Mouse (Mus musculus) hindbrain, embryonic 12.5 days (tissue): ENCODE data around the gene Rpia. TPM values are rescaled to one million over a fixed set of nuclear protein-coding genes. Genes with fewer than 3 reads are reported as not detected.

Source experiments
- ATAC-seq: fragments of 200-750 bp; cut with Nextera tagmentation; 2 replicates; pipeline ENCODE4 v1.8.0; 2017; ENCODE audit warnings: moderate TSS enrichment; ENCODE audit not compliant: low FRiP score
- H3K27ac ChIP-seq: fragments of 300-500 bp; sonication (generic); 2 replicates; pipeline ENCODE4 v1.5.1; 2016; ENCODE audit warnings: mild to moderate bottlenecking
- H3K27me3 ChIP-seq: fragments of 300-500 bp; sonication (generic); 2 replicates; pipeline ENCODE4 v1.6.1; 2016; ENCODE audit warnings: mild to moderate bottlenecking
- H3K36me3 ChIP-seq: fragments of 300-500 bp; sonication (generic); 2 replicates; pipeline ENCODE4 v1.6.1; 2016; ENCODE audit warnings: mild to moderate bottlenecking
- H3K4me1 ChIP-seq: fragments of 300-500 bp; sonication (generic); 2 replicates; pipeline ENCODE4 v1.6.1; 2016
- H3K4me2 ChIP-seq: fragments of 300-500 bp; sonication (generic); replicated peaks from 2 replicates; pipeline ENCODE4 v1.6.1; 2016; ENCODE audit warnings: mild to moderate bottlenecking
- H3K4me3 ChIP-seq: fragments of 300-500 bp; sonication (generic); 2 replicates; pipeline ENCODE4 v1.5.1; 2016; ENCODE audit warnings: mild to moderate bottlenecking
- H3K9ac ChIP-seq: fragments of 300-500 bp; sonication (generic); 2 replicates; pipeline ENCODE4 v1.6.1; 2016; ENCODE audit warnings: mild to moderate bottlenecking, moderate library complexity
- H3K9me3 ChIP-seq: fragments of 300-500 bp; sonication (generic); replicated peaks from 2 replicates; pipeline ENCODE4 v1.6.1; 2016; ENCODE audit warnings: mild to moderate bottlenecking
- whole genome bisulfite sequencing: fragments of 180-500 bp; shearing (Covaris S2); methylation state at CpG from one replicate; pipeline ENCODE4 v1.1.7; 2016; 5-methylcytosine and 5-hydroxymethylcytosine counted together
- polyA plus RNA-seq: library from polyadenylated mRNA; unstranded; fragments of >200 nt; fragmentation: Nextera tagmentation; extraction: Ambion mirVana; gene quantifications from 2 replicates; pipeline ENCODE4 v1.2.1, GENCODE M21; 2016

Rpia gene
- polyA plus RNA-seq, 1 experiment from 2014 or later: 3.2 TPM

GRCm38 (mm10) chr6:70739456-70739855 is 52.6 kb downstream of the Rpia start:
- Histone ChIP-seq H3K9ac (no peak overlapping the region), H3K27me3 (no peaks in the 10 kb centered on the region), H3K36me3 (no peaks in the 10 kb centered on the region), H3K4me1 (no peaks in the 10 kb centered on the region), H3K4me3 (no peak overlapping the region), H3K27ac (no peak overlapping the region), H3K4me2 (no peak overlapping the region), H3K9me3 (no peaks in the 10 kb centered on the region)
- ATAC-seq: no peak
- 86% methylated on average over 1 of the region's 1 CpGs for WGBS

GRCm38 (mm10) chr6:70735528-70735927 is 56.5 kb downstream of the Rpia start:
- ATAC-seq: no peak
- 95% methylated on average over 2 of the region's 2 CpGs for WGBS
- Histone ChIP-seq H3K4me1 (no peaks in the 10 kb centered on the region), H3K27ac (no peak overlapping the region), H3K4me3 (no peak overlapping the region), H3K27me3 (no peaks in the 10 kb centered on the region), H3K36me3 (no peaks in the 10 kb centered on the region), H3K9me3 (no peaks in the 10 kb centered on the region), H3K9ac (no peak overlapping the region), H3K4me2 (no peak overlapping the region)

- Histone ChIP-seq H3K9me3 (no peaks in the 10 kb centered on the region), H3K4me2 (no peak overlapping the region), H3K27me3 (no peaks in the 10 kb centered on the region), H3K36me3 (no peaks in the 10 kb centered on the region), H3K9ac (no peak overlapping the region), H3K4me3 (no peak overlapping the region), H3K4me1 (no peaks in the 10 kb centered on the region), H3K27ac (no peak overlapping the region)
- ATAC-seq: no peak
These were observed 61.2 kb downstream of the Rpia start for GRCm38 (mm10) chr6:70730828-70731227.

- Histone ChIP-seq H3K4me3 (no peak overlapping the region), H3K27me3 (no peaks in the 10 kb centered on the region), H3K4me2 (no peak overlapping the region), H3K36me3 (no peaks in the 10 kb centered on the region), H3K9me3 (no peaks in the 10 kb centered on the region), H3K4me1 (no peaks in the 10 kb centered on the region), H3K27ac (no peak overlapping the region), H3K9ac (no peak overlapping the region)
- 89% methylated on average over 1 of the region's 1 CpGs for WGBS
- ATAC-seq: no peak
These were observed 62.9 kb downstream of the Rpia start for GRCm38 (mm10) chr6:70729125-70729524.

GRCm38 (mm10) chr6:70727094-70727721 is 64.8 kb downstream of the Rpia start:
- Histone ChIP-seq H3K27ac (no peak overlapping the region), H3K27me3 (no peaks in the 10 kb centered on the region), H3K4me3 (no peak overlapping the region), H3K4me1 (no peaks in the 10 kb centered on the region), H3K9ac (no peak overlapping the region), H3K4me2 (no peak overlapping the region), H3K9me3 (no peaks in the 10 kb centered on the region), H3K36me3 (no peaks in the 10 kb centered on the region)
- 79% methylated on average over 4 of the region's 4 CpGs for WGBS
- no peak for ATAC-seq

- 69% methylated on average over 2 of the region's 2 CpGs for WGBS
- H3K27ac ChIP-seq: no peak overlapping the region
- H3K36me3 ChIP-seq: no peaks in the 10 kb centered on the region
- no peak for ATAC-seq
- no peaks in the 10 kb centered on the region for H3K27me3 ChIP-seq
- H3K4me2 ChIP-seq: no peak overlapping the region
- no peaks in the 10 kb centered on the region for H3K9me3 ChIP-seq
- no peak overlapping the region for H3K4me3 ChIP-seq
- no peaks in the 10 kb centered on the region for H3K4me1 ChIP-seq
- no peak overlapping the region for H3K9ac ChIP-seq
These were observed 66.4 kb downstream of the Rpia start for GRCm38 (mm10) chr6:70725639-70726038.

- H3K36me3 ChIP-seq: no peaks in the 10 kb centered on the region
- no peaks in the 10 kb centered on the region for H3K27me3 ChIP-seq
- WGBS: 95% methylated on average over 13 of the region's 13 CpGs
- H3K27ac ChIP-seq: no peak overlapping the region
- no peak overlapping the region for H3K4me2 ChIP-seq
- H3K9ac ChIP-seq: no peak overlapping the region
- no peaks in the 10 kb centered on the region for H3K4me1 ChIP-seq
- H3K4me3 ChIP-seq: no peak overlapping the region
- ATAC-seq: no peak
- no peaks in the 10 kb centered on the region for H3K9me3 ChIP-seq
These were observed 67.3 kb downstream of the Rpia start for GRCm38 (mm10) chr6:70724722-70725121.

GRCm38 (mm10) chr6:70722298-70722697 is 69.7 kb downstream of the Rpia start:
- no peak overlapping the region for H3K27ac ChIP-seq
- 92% methylated on average over 7 of the region's 7 CpGs for WGBS
- H3K9me3 ChIP-seq: no peaks in the 10 kb centered on the region
- ATAC-seq: no peak
- H3K27me3 ChIP-seq: no peaks in the 10 kb centered on the region
- no peaks in the 10 kb centered on the region for H3K36me3 ChIP-seq
- no peak overlapping the region for H3K4me3 ChIP-seq
- H3K4me2 ChIP-seq: no peak overlapping the region
- H3K4me1 ChIP-seq: no peaks in the 10 kb centered on the region
- H3K9ac ChIP-seq: no peak overlapping the region

- 61% methylated on average over 2 of the region's 2 CpGs for WGBS
These were observed 73.3 kb downstream of the Rpia start for GRCm38 (mm10) chr6:70718760-70719159.

GRCm38 (mm10) chr6:70718164-70718563 is 73.9 kb downstream of the Rpia start:
- Histone ChIP-seq H3K36me3 (no peaks in the 10 kb centered on the region), H3K27me3 (no peaks in the 10 kb centered on the region), H3K4me1 (no peaks in the 10 kb centered on the region), H3K4me2 (no peak overlapping the region), H3K9ac (no peak overlapping the region), H3K4me3 (no peak overlapping the region), H3K9me3 (no peaks in the 10 kb centered on the region), H3K27ac (no peak overlapping the region)
- ATAC-seq: no peak
- 84% methylated on average over 4 of the region's 4 CpGs for WGBS

More at GRCm38 (mm10) chr6:70718760-70719159, 73.3 kb downstream of the Rpia start:
- Histone ChIP-seq H3K4me1 (no peaks in the 10 kb centered on the region), H3K4me3 (no peak overlapping the region), H3K27ac (no peak overlapping the region), H3K9me3 (no peaks in the 10 kb centered on the region), H3K27me3 (no peaks in the 10 kb centered on the region), H3K9ac (no peak overlapping the region), H3K36me3 (no peaks in the 10 kb centered on the region), H3K4me2 (no peak overlapping the region)
- ATAC-seq: no peak

GRCm38 (mm10) chr6:70716701-70717393 is 75.2 kb downstream of the Rpia start:
- H3K9me3 ChIP-seq: no peaks in the 10 kb centered on the region
- no peak for ATAC-seq
- 76% methylated on average over 12 of the region's 12 CpGs for WGBS

More at GRCm38 (mm10) chr6:70716701-70717393, 75.2 kb downstream of the Rpia start:
- Histone ChIP-seq H3K4me1 (no peaks in the 10 kb centered on the region), H3K36me3 (no peaks in the 10 kb centered on the region), H3K27me3 (no peaks in the 10 kb centered on the region), H3K9ac (no peak overlapping the region), H3K27ac (no peak overlapping the region), H3K4me2 (no peak overlapping the region), H3K4me3 (no peak overlapping the region)
